Mouse (Mus musculus): ENCODE data around the gene Dbi.

DNA sequence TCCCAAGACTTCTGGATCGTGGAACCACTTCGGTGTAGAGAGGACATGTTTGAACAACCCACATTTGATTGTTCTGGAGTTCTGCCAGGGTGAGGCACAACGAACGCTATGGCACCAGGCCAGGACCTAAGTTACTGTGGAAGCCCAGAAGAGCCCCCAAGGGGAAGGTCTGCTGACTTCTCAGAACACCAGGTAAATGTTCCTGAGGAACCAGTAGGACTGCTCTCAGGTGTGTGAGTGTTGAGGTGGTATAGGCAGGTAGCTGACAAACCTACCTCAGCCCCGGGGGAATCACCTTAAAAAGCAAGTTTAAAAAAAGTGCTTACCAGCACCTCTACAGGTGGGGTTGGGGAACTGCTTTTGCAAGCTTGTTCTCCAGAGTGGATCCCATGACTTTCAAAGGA is 15.3 kb downstream of the Dbi start:
- TF ChIP-seq POLR2A (IDR thresholded peaks at IDR 0.05; ENCODE audit: insufficient read length, low read depth), result no peak
- no peak for TF ChIP-seq E2F4 (IDR thresholded peaks at IDR 0.05; ENCODE audit: insufficient read depth)
- TF ChIP-seq REST (IDR thresholded peaks at IDR 0.05; ENCODE audit: insufficient read depth, insufficient read length), result no peak
- no peak for TF ChIP-seq TCF3 (IDR thresholded peaks at IDR 0.05; ENCODE audit: insufficient read length, low read depth)
- no peak for TF ChIP-seq POLR2AphosphoS2 (IDR thresholded peaks at IDR 0.05; ENCODE audit: insufficient read length, low read depth)
- TF ChIP-seq TCF12 (IDR thresholded peaks at IDR 0.05; ENCODE audit: insufficient read depth, poor library complexity, severe bottlenecking), result no peak
- TF ChIP-seq MYOD1 (IDR thresholded peaks at IDR 0.05; ENCODE audit: control insufficient read depth in 1 of 3, insufficient read length in 2 of 3, low read depth in 2 of 3), result no peak
- TF ChIP-seq MAX (IDR thresholded peaks at IDR 0.05; ENCODE audit: low read depth), result no peak
- no peak for TF ChIP-seq USF1 (IDR thresholded peaks at IDR 0.05; ENCODE audit: low read depth)
- no peak for TF ChIP-seq MYOG (IDR thresholded peaks at IDR 0.05; ENCODE audit: control insufficient read depth in 1 of 3, insufficient read depth in 1 of 3, insufficient read length in 2 of 3, low read depth in 2 of 3)

All from myocyte (in vitro differentiated cells).